Mouse (Mus musculus): ENCODE measurements at regions not wholly inside any gene's neighbourhood (a gene's known extent, or its start where the extent isn't known, plus 50 kb on each side); places are given as distances from the start of the nearest gene placed in this dataset.
A peak's percentile ranks its signal among the peaks of the same experiment; 100 is the strongest.

DNA sequence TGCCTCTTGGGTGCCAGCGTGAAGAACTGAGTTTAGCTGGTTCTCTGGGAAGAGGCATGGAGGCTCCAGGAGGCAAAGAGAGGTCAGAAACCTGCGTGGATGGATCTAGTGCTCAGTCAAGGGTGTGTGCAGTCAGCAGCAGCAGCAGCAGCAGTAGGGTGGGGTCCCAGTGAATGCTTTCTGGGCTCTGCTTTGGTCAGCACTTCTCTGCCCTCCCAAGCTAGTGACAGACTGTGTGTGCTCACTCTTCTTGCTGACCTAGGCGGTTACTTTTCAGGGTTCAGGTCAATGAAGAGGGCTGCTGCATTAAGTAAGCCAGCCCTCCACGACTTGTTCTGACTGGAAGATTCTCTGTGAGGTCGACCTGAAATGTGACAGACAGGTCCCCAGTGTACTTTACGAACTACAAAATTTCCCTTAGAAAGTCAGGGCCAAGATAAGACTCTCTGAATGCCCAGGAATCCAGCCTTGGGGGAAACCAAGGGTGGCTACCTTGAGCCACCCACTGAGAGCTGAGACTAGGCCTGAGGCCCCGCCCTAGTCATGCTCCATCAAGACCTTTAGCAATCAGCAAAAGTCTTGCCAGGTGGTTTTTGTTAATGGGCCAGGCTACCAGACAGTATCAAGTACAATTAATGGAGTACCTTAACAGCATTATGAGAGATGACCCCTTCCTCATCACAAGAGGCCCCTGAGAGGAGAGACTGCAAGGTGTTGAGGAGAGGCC, 114.9 kb upstream of the Lemd2 start:
- DNase-seq (ENCODE audit: low spot score in 2 of 2), result no peak

DNA sequence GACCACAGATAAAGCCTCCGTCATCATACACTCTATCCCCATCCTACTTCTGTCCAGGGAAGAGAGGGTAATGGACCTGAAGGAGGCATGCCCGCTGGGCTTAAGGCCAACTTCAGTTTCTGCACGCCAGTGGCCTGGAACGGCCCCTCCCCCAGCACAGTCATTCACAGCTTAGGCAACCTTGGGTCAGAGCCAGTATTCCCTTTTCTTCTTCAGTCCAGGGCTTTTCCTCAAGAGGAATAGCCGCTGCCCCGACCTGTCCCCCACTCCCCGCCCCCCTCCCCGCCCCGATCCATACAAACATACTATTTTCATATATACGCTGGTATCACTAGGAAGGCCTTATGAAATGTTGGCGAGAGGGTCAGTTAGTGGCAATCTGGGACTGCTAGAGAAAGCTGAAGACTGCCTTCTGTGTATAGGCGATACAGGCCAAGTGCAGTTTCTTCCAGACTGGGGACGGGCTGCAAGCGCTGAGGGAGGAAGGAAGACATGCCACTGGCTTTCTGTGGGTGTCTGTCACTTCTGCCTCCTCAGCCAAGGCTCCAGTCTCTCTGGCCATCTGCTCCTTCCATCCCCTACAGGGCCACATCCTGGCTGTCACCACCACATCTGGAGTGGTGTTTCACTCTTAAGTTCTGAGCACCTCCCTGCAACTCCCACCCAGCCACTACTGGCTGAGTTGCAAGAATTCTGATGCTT, 113.5 kb upstream of the Lemd2 start:
- no peak for DNase-seq (ENCODE audit: low spot score in 2 of 2)

DNA sequence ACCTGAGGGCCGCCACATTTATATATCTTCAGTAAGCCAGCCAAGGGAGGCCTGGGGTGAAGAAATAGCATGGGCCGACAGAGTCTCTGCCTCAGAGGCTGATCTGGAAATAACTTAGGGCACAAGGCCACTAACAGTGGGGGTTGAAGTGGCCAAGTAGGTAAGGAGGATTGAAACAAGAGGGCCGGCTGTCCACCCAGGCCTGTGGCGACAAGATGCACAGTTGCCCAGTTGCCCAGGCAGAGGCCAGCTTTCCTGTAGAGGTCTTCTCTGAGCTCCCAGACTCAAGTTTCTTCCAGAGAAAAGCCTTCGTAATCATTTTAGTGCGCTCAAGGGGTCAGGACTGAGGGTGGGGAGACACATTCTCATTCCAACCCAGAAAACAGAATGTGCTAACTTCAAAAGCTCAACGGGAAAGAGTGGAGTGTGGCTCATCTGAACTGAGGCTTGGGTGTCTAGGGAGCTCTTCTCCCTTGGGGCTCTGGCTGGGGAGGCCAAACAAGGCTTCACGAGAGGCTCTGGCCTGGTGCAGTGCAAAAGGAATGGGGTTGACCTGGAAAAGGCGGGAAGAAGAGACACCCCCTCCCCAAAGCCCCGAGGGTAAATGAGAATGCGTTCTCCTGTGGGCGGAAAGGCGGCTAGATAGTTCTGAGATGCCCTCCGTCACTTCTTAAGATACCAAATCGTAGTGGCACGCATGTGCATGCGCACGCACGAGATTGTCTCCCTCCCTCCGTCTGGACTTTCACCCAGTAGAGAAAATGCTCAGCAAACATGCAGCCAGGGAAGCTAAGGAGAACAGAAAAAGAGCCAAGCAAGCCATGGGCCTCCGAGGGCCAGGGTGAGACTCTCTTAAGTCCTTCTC, 112.7 kb upstream of the Lemd2 start:
- DNase-seq (ENCODE audit: low spot score in 2 of 2), result no peak

DNA sequence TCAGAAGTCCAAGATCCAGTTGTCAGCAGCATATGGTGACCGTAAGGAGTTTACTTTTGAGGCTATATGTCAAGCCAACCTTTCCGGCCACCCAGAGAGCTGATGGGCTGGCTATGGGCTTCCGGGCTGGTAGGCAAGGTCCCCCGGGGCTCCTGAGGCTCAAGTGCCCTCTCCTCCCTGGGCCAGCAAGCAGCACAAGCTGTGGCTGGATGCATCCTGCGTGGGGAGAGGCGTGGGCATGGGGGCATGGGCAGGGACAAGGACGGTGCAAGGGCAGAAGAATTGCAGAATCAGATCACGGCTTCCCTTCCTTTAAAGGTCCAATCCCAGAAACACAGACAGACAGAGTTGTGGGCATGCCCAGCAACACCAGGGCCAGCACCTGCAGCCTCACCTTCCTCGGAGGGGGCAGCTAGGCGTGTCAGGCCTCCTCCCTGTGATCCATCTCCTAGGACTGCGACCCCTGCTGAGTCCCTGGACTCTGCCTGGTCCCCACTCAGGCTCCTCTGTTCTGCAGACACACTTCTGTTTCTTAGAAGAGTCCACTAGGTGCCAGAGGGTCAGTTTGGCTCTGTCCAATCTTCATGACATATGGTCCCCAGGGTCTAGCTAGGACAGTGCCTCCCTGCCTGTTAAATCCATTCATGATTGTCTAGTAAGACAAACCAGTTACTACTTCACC, 111.8 kb upstream of the Lemd2 start:
- no peak for DNase-seq (ENCODE audit: low spot score in 2 of 2)

DNA sequence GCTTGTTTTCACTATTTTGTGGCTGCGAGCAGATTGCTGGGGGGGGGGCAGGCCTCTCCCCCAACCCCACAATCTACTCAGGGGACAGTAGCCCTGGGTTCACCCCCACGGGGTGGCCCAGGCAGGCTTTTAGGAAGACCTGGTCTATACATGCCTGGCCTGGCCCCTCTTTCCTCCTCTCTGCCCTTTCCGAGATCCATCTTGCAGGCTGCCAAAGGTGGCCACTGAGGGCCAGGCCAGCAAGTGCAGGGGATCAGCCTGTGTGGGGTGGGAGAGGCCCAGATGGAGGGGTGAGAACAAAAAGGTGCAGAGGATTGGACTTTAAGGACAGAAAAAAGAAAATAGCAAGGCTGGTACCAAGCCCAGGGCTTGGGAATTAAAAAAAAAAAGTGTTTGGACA, 111.2 kb upstream of the Lemd2 start:
- DNase-seq (ENCODE audit: low spot score in 2 of 2), result no peak

DNA sequence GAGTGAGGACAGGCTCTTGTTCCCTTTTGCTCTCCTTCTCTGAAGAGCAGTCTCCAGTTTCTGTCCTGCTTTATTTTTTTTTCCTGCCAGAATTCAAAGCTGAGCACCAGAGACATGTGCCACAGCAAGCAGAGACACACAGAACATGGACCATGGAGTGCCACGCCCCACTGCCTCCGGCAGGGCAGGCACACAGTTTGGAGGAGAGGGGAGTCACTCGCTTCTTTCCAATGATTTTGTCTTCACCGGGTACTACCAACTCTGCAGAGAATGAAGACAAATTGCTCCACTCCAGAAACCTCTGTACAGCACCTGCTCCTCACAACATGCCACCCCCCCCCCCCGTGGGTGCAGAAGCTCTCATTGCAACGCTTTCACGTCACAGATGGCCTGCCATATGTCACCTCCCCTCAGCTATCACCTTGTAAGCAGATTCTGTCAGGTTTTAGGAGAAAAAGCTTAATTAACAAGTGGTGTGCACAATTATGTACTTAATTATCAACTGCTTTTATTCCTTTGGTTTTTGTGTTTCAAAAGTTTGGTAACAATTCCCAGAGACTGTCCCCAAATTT, 110.6 kb upstream of the Lemd2 start:
- no peak for DNase-seq (ENCODE audit: low spot score in 2 of 2)

DNA sequence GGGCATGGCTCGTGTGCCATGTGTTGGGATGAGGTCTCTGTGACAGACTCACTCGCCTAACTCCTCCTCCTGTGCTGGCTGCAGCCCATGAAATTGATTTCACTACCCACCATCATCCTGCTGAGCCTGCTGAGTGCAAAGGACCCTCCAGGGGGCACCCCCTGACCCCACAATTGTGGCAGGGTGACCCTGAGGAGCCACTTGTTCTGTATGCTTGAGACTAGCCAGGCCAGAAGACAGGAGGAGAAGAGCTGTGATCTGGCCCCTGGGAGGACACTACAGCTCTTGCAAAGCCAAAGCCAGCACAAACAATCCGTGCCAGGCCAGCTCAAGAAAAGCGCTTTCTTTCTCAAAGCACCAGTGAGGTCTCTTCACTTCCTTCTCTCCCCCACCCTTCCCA, 104.7 kb upstream of the Lemd2 start:
- no peak for DNase-seq (ENCODE audit: low spot score in 2 of 2)

DNA sequence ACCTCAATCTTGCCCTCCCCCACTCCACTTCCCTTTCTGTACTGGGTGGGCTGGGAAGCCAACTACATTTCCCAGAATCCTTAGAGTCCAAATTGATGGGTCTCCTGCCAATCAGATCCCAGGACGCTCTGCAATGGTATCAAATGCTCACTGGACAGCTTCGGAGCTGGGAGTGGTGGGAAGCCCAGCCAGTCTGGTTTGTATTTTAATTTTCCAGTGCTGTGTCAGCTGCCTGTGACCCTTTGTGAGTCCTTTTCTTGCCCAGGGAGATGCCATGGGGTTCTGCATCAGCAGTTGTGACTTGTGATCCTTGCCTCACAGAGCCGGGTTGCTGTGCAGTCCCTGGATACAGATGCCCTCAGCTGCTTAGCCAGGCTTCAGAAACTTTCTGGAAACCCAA, 100.6 kb upstream of the Lemd2 start:
- no peak for DNase-seq (ENCODE audit: low spot score in 2 of 2)

DNA sequence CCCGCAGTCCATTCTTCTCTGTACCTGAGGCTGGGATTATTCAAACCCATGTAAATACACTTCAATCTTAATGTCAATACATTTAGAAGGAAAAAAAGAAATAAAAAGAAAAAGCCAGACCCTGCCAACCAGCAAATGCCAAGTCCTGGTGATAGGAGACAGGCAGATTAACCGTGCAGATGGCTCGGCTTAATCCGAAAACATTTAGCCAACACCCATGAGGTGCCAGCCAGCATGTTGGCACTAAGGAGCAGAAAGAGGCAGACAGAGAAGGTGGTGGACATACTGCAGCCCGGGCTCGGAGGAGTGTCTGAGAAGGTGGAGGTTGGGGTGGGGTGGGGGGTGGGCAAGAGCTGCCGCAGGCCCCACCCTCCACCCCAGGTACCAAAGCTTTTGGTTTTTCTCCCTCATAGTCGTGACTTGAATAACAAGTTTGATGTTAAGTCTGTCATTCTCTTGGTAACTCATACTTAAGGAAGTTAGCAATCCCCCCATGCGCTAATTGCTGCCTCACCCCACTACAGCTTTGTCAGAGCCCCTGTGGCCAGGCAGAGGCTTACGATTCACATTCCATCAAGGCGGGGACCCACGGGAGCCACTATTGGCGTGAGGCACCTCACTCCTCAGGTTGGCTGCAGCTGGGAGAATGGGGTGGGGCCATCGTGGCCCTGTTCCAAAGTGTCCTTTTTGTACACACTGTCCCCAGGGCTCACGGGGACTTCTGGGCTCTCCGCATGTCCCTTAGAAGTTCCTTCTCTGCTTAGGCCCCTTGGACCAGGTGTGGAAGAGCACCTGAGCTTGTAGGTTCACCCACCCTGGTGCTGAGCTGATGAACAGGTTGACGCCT, 99.6 kb upstream of the Lemd2 start:
- DNase-seq (ENCODE audit: low spot score in 2 of 2), result no peak

DNA sequence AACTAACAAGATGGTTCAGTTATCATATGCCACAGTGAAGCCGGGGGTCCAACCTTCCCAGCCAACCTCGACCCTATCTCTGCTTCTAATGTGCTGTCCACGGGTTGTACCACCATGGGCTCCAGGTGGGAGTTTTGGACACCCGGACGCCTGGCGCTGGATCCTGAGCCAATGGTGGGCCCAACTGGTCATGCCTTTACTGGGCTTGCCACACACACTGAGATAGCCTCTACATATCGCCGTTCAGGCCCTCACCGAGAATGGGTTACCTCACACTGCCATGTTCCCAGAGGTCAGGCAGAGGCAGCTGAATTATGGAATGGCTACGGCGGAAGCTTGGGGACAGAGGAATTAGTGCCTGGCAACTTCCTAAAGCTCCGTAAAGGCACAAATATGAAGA, 98.8 kb upstream of the Lemd2 start:
- DNase-seq (ENCODE audit: low spot score in 2 of 2), result no peak

DNA sequence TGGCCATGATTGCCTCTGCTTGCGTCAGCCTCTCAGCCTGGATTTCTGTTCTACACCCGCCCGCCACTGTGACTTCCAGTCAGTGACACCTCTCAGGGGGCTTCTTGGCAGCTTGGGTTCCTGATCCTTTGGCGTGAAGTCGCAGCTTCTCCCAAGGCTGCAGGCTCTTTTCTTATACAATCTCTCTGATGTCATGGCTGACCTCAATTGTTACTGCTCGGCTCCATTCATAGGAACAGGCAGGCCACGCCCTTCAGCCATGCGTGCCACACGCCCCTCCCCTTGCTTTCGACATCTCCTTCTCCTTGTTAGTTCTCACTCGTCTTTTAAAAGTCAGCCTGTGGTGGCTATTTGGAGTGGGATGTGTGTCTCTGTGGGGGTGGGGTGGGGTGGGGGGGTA, 97.1 kb upstream of the Lemd2 start:
- no peak for DNase-seq (ENCODE audit: low spot score in 2 of 2)

DNA sequence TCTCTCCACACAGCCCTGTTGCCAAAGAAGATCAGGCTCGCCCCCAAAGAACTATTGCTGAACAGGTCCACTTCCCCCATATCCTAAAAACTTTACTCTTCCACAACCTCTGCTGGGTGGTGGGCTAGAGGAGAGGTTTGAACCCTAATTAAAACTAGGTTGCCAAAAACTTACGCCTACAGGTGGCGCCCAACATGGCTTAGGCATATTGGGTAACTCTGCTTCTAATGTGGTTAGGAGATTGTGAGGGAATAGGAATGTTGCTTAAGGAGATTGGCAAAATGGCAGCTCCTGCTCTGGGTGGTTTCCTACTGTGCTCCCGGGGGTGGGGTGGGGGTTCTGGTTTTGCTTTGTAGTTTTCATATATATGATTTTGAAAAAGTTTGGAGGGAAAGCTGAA, 95.0 kb upstream of the Lemd2 start:
- DNase-seq (ENCODE audit: low spot score in 2 of 2), result peak in 1 of 2 experiments; percentile 32

DNA sequence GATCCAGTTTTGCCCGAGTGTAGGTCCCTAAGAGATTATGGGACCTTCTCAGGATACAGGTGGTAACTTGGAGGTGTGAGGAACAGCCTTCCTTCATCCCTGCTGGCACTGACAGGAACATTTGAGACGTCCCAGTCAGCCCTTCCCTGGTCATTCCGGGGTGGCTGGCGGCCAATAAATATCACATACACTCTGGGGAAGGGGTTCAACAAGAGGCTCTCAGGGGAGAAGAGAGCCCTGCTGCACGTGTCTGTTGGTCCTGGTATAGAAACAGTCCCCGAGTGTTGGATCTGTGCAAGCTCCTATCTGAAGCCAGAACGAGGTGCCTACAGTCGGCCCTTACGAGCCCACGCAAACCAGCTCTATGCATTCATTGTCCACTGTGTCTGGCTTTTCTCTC, 94.1 kb upstream of the Lemd2 start:
- DNase-seq (ENCODE audit: low spot score in 2 of 2), result peak in 1 of 2 experiments; percentile 13

DNA sequence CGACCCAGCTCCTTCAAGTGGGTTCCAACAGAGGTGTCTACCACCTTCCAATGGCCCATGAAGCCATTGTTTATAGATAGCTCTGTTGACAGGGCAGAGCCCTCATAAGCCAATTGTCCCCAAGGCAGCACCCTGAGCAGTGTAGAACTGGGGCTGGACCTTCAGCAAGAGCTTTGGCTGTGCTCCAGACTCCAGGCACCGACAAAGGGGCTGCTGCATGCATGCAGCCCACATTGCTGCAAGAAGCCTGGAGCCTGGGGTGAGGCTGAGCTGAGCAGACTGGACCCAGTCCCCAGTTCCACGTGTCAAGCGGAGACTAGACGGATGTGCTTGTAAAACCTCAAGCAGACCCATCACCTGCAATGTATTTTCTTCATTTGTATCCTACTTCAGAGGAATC, 91.9 kb upstream of the Lemd2 start:
- DNase-seq (ENCODE audit: low spot score in 2 of 2), result peak in 1 of 2 experiments; percentile 12

DNA sequence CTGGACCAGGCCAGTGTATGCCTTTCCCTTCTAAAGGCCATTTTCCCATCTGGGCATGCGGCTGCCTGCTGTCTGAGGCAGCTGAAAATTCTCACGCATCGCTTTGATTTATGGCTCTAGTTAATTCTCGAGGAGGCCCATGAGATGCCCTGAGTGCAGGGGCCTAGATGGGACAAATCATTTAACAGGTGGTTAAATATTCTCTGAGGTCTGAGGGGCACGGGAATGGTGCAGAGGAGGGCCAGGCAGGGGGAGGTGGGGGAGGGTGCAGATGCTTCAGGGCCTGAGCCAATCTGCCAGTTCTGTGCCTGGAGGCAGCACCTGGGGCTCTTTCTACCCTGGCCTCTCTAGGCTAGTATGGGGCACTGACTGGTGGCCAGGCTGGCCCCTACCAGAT, 89.9 kb upstream of the Lemd2 start:
- DNase-seq (ENCODE audit: low spot score in 2 of 2), result peak in 1 of 2 experiments; percentile 10

DNA sequence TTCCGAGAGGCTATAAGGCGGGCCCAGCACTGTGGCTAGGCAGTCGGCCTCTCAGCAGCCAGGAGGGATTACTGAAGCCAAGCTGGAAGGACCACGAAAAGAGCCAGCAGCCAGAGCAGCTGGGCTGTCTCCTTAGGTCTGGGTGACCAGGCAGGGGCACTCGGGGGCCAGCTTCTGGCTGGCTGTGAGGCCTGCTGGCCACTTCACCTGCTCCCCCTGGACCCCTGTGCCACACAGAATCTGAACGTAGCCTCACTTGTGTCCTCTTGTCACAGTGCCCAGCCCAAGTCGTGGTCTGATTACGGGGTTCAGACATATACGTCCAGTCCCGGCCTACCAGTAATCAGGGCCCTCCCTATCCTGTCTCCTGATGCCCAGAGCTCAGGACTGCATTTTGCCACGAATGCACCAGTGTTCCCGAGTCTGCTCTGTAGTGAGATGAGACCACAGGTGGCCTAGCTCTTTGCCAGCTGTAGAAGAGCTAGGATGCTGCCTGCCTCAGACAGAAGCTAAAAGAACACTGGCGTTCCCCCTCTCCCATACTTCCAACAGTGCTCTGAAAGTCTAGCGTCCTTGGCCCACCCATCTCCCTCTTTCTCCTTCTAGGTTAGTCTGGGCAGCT, 89.4 kb upstream of the Lemd2 start:
- peak in 1 of 2 experiments; percentile 17 for DNase-seq (ENCODE audit: low spot score in 2 of 2)

DNA sequence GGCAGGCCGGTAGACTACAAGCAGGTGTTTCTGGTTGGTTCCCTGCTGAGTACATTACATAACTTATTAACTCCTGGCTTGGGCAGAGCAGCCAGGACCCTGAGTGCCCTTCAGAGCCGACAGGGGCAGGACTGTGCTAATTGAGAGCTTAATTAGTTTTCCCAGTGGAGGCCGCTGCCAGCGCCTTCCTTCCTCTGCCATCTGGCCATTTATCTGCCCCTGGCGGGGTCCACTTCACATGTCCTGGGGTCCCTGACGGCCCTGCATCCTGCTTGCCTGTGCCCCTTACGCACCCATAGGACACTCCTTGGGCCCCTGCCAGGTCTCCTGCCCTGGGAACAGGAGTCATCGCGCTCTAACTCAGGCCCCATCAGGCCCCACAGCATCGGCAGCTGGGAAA, 87.4 kb upstream of the Lemd2 start:
- DNase-seq (ENCODE audit: low spot score in 2 of 2), result peak in 1 of 2 experiments; percentile 22

DNA sequence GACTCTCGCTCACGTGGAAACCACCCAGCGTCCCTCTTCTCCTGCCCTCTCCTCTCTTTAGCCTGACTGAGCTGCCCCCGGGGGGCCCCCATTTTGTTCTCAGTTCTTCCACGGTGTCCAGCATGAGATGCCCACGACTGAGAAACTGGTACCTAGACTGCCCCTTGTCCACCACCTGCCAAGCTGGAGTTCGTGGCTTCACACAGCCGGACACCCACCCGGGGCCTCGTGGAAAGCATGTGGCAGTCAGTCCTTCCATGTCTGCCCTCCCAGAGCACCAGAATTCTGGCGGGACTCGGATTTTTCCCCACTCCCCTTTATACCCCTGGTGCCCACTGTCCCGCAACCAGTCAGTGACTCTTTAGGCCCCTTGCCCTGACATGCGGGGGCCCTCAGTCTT, 86.9 kb upstream of the Lemd2 start:
- peak in 1 of 2 experiments; percentile 25 for DNase-seq (ENCODE audit: low spot score in 2 of 2)

DNA sequence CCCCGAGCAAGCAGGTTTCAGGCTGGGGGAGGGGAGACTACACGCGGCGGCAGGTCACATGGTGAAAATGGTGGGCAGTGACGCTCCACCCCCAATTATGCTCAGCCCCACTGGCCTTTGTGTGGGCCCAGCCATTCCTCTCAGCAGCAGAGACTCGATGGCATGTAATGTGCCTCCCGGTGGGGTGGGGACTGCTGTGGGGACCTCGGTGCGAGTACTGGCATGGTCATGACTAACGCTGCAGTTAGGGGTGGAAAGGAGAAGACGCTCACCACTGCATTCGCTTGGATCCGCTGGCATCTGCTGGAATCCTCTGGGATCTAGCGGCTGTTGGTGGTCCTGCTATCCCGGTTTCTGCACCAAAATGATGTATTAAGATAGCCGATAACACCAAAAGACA, 86.0 kb upstream of the Lemd2 start:
- peak in 1 of 2 experiments; percentile 19 for DNase-seq (ENCODE audit: low spot score in 2 of 2)

DNA sequence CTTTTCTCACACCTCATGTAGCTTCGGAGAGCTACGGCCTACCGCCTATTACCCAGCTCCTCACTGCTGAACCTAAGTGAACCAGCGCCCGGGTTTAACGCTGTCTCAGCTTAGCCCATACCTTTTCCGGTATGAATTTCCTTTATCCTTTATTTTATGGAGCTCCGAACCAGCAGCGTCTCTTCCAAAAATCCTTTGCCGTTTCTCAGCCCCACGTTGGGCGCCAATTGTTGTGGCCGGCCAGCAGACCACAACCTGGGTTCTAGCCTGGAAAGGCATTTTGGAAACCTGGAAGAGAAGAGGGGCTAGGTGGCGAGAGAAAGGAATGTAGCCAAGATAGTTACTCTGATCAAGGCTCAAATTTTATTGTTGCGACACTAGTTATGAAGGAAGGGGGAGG, 85.5 kb upstream of the Lemd2 start:
- DNase-seq (ENCODE audit: low spot score in 2 of 2), result peak in 1 of 2 experiments; percentile 12
